ENCODE assay signal across 15 mouse cellular contexts in genomic region chr10:37275857-37276256, GRCm38 (mm10).
"Had no signal": no experiment of that assay in that cellular context is flagged by ENCODE, and none has a peak within 500 bp of the region (broad histone marks: within the 10 kb centered on the region; RNA-seq: fewer than 3 reads in every experiment).

No protein-coding gene starts in this region.

- H3K36me3 ChIP-seq: limb, embryonic 13.5 days; midbrain, embryonic 15.5 days; neural tube, embryonic 12.5 days had no signal

- H3K9me3 ChIP-seq: limb, embryonic 13.5 days; megakaryocyte, embryonic 14.5 days; midbrain, embryonic 15.5 days; neural tube, embryonic 12.5 days had no signal

- H3K4me1 ChIP-seq: limb, embryonic 13.5 days; midbrain, embryonic 15.5 days; neural tube, embryonic 12.5 days had no signal

- H3K27ac ChIP-seq: hindbrain, postnatal 0 days; kidney, postnatal 0 days; layer of hippocampus, adult 2 months; limb, embryonic 13.5 days; macrophage; midbrain, embryonic 15.5 days; neural tube, embryonic 12.5 days had no signal

- DNase-seq: kidney, adult 11 months; kidney, adult 9 months; kidney, postnatal 4 days; lung, embryonic 14.5 days; right cerebral cortex, postnatal 4 days; spleen, adult 18-20 months had no signal

- ATAC-seq: hindbrain, postnatal 0 days; midbrain, embryonic 15.5 days had no signal

- H3K9ac ChIP-seq: limb, embryonic 13.5 days; lung, embryonic 14.5 days; midbrain, embryonic 15.5 days; neural tube, embryonic 12.5 days had no signal

- H3K27me3 ChIP-seq: limb, embryonic 13.5 days; midbrain, embryonic 15.5 days; neural tube, embryonic 12.5 days had no signal

- H3K4me3 ChIP-seq: layer of hippocampus, adult 2 months; limb, embryonic 13.5 days; megakaryocyte, embryonic 14.5 days; midbrain, embryonic 15.5 days; neural tube, embryonic 12.5 days had no signal

- H3K4me2 ChIP-seq: limb, embryonic 13.5 days; lung, embryonic 14.5 days; midbrain, embryonic 11.5 days; midbrain, embryonic 15.5 days; neural tube, embryonic 12.5 days had no signal
